Mouse (Mus musculus) intestine, embryonic 14.5 days (tissue): ENCODE measurements around the gene Ufl1. TPM values are rescaled to one million over a fixed set of nuclear protein-coding genes. Genes with fewer than 3 reads are reported as not detected.

Source experiments
- ATAC-seq: fragments of 200-750 bp; cut with Nextera tagmentation; replicated peaks from 2 replicates; pipeline ENCODE4 v1.8.0; 2017; ENCODE audit warnings: low read depth, moderate number of reproducible peaks, moderate TSS enrichment, moderate library complexity; ENCODE audit not compliant: low FRiP score, low TSS enrichment
- DNase-seq: peaks from one replicate; pipeline ENCODE4 v3.0.0-alpha.2; 2018; ENCODE audit warnings: low spot score
- H3K27ac ChIP-seq: fragments of 300-500 bp; sonication (generic); 2 replicates; pipeline ENCODE4 v1.5.1; 2014; ENCODE audit warnings: low read depth, mild to moderate bottlenecking, control low read depth
- H3K27me3 ChIP-seq: fragments of 300-500 bp; sonication (generic); replicated peaks from 2 replicates; pipeline ENCODE4 v1.6.1; 2014; ENCODE audit warnings: low read length, control low read depth; ENCODE audit not compliant: control insufficient read depth, insufficient read depth
- H3K36me3 ChIP-seq: fragments of 300-500 bp; sonication (generic); 2 replicates; pipeline ENCODE4 v1.6.1; 2014; ENCODE audit warnings: low read length, control low read depth; ENCODE audit not compliant: control insufficient read depth, insufficient read depth
- H3K4me1 ChIP-seq: fragments of 300-500 bp; sonication (generic); replicated peaks from 2 replicates; pipeline ENCODE4 v1.6.1; 2014; ENCODE audit warnings: low read length, control low read depth, mixed read lengths; ENCODE audit not compliant: control insufficient read depth, insufficient read depth
- H3K4me2 ChIP-seq: fragments of 300-500 bp; sonication (generic); 2 replicates; pipeline ENCODE4 v1.6.1; 2014; ENCODE audit warnings: low read length
- H3K4me3 ChIP-seq: fragments of 300-500 bp; sonication (generic); 2 replicates; pipeline ENCODE4 v1.5.1; 2014; ENCODE audit warnings: low read depth, low read length, control low read depth, mixed read lengths
- H3K9ac ChIP-seq: fragments of 300-500 bp; sonication (generic); 2 replicates; pipeline ENCODE4 v1.6.1; 2014; ENCODE audit warnings: mild to moderate bottlenecking, low read length
- H3K9me3 ChIP-seq: fragments of 300-500 bp; sonication (generic); 2 replicates; pipeline ENCODE4 v1.6.1; 2016; ENCODE audit warnings: low read length, control low read depth; ENCODE audit not compliant: control insufficient read depth
- WGBS: fragments of 180-500 bp; shearing (Covaris S2); extraction: QIAGEN DNeasy Blood & Tissue Kit; methylation state at CpG from one replicate; pipeline ENCODE4 v1.1.7; 2014; 5-methylcytosine and 5-hydroxymethylcytosine counted together
- polyA plus RNA-seq: library from polyadenylated mRNA; unstranded; fragments of >200 nt; fragmentation: Nextera tagmentation; extraction: Ambion mirVana; gene quantifications from 2 replicates; pipeline ENCODE4 v1.2.1, GENCODE M21; 2014

The Ufl1 gene
- polyA plus RNA-seq, 1 experiment from 2014 or later = 45.0 TPM

- H3K9me3 ChIP-seq = no peaks in the 10 kb centered on the region
- DNase-seq = no peak
- no peak overlapping the region for H3K27ac ChIP-seq
- H3K4me3 ChIP-seq = no peak overlapping the region
- no peak overlapping the region for H3K9ac ChIP-seq
- H3K4me1 ChIP-seq = no peaks in the 10 kb centered on the region
- H3K4me2 ChIP-seq = no peak overlapping the region
- H3K27me3 ChIP-seq = no peaks in the 10 kb centered on the region
- H3K36me3 ChIP-seq = no peaks in the 10 kb centered on the region
- WGBS = 87% methylated on average over 4 of the region's 4 CpGs
- ATAC-seq = no peak
These were observed 75.5 kb downstream of the Ufl1 start for GRCm38 (mm10) chr4:25206166-25206565.

Other genes starting within 250 kb of the Ufl1 start
- gene Fhl5, start 38.9 kb downstream of the Ufl1 start, polyA plus RNA-seq = 0.22 TPM in 1 of 2 replicates, not detected in the other